Mouse (Mus musculus) CH12.LX (cell line): ENCODE data around the gene Gm10229. TPM values are rescaled to one million over a fixed set of nuclear protein-coding genes. Genes with fewer than 3 reads are reported as not detected.

Experiments used
- polyA plus RNA-seq: library from polyadenylated mRNA; unstranded; fragments of >175 nt; gene quantifications from 2 replicates; pipeline ENCODE4 v1.2.1, GENCODE M21; 2012; ENCODE audit warnings: low read depth; ENCODE audit not compliant: insufficient read length
- total RNA-seq, 2 experiments: library from RNA; depleted of rRNA; stranded (reverse); fragments of 300-350 nt in 1 of 2; fragments of >200 nt in 1 of 2; gene quantifications; 2 replicates each; pipeline ENCODE4 v1.2.3; 2012 to 2014

Gm10229 gene
- total and polyA plus RNA-seq, 3 experiments: not detected

Other genes with a start within 250 kb of the Gm10229 start
Only the 20 nearest of the 24 such genes appear.
- not detected in 2 replicates for gene Krtap14, start 189.1 kb upstream of the Gm10229 start, total RNA-seq (2012; rRNA removed)
- not detected in 2 replicates for gene Krtap14, start 189.1 kb upstream of the Gm10229 start, total RNA-seq (2014; rRNA removed)
- gene Krtap14, start 189.1 kb upstream of the Gm10229 start, polyA plus RNA-seq: not detected in 2 replicates
- gene Krtap19-1, start 145.9 kb upstream of the Gm10229 start, total RNA-seq (2012; rRNA removed): not detected in 2 replicates
- gene Krtap19-1, start 145.9 kb upstream of the Gm10229 start, total RNA-seq (2014; rRNA removed): not detected in 2 replicates
- gene Krtap19-1, start 145.9 kb upstream of the Gm10229 start, polyA plus RNA-seq: not detected in 2 replicates
- gene Krtap19-2, start 141.0 kb upstream of the Gm10229 start, total RNA-seq (2012; rRNA removed): not detected in 2 replicates
- not detected in 2 replicates for gene Krtap19-2, start 141.0 kb upstream of the Gm10229 start, total RNA-seq (2014; rRNA removed)
- gene Krtap19-2, start 141.0 kb upstream of the Gm10229 start, polyA plus RNA-seq: not detected in 2 replicates
- gene Krtap19-3, start 137.2 kb upstream of the Gm10229 start, total RNA-seq (2012; rRNA removed): not detected in 2 replicates
- not detected in 2 replicates for gene Krtap19-3, start 137.2 kb upstream of the Gm10229 start, total RNA-seq (2014; rRNA removed)
- not detected in 2 replicates for gene Krtap19-3, start 137.2 kb upstream of the Gm10229 start, polyA plus RNA-seq
- not detected in 2 replicates for gene Krtap19-4, start 130.2 kb upstream of the Gm10229 start, total RNA-seq (2012; rRNA removed)
- not detected in 2 replicates for gene Krtap19-4, start 130.2 kb upstream of the Gm10229 start, total RNA-seq (2014; rRNA removed)
- gene Krtap19-4, start 130.2 kb upstream of the Gm10229 start, polyA plus RNA-seq: not detected in 2 replicates
- gene Krtap19-5, start 118.8 kb upstream of the Gm10229 start, total RNA-seq (2012; rRNA removed): not detected in 2 replicates
- gene Krtap19-5, start 118.8 kb upstream of the Gm10229 start, total RNA-seq (2014; rRNA removed): not detected in 2 replicates
- gene Krtap19-5, start 118.8 kb upstream of the Gm10229 start, polyA plus RNA-seq: not detected in 2 replicates
- gene Krtap19-9b, start 83.0 kb upstream of the Gm10229 start, total RNA-seq (2012; rRNA removed): not detected in 2 replicates
- gene Krtap19-9b, start 83.0 kb upstream of the Gm10229 start, total RNA-seq (2014; rRNA removed): not detected in 2 replicates
- gene Krtap19-9b, start 83.0 kb upstream of the Gm10229 start, polyA plus RNA-seq: not detected in 2 replicates
- not detected in 2 replicates for gene Krtap16-3, start 52.4 kb upstream of the Gm10229 start, total RNA-seq (2012; rRNA removed)
- gene Krtap16-3, start 52.4 kb upstream of the Gm10229 start, total RNA-seq (2014; rRNA removed): not detected in 2 replicates
- not detected in 2 replicates for gene Krtap16-3, start 52.4 kb upstream of the Gm10229 start, polyA plus RNA-seq
- not detected in 2 replicates for gene Krtap22-2, start 4.5 kb upstream of the Gm10229 start, total RNA-seq (2012; rRNA removed)
- gene Krtap22-2, start 4.5 kb upstream of the Gm10229 start, total RNA-seq (2014; rRNA removed): not detected in 2 replicates
- gene Krtap22-2, start 4.5 kb upstream of the Gm10229 start, polyA plus RNA-seq: not detected in 2 replicates
- not detected in 2 replicates for gene Krtap6-1, start 16.4 kb downstream of the Gm10229 start, total RNA-seq (2012; rRNA removed)
- gene Krtap6-1, start 16.4 kb downstream of the Gm10229 start, total RNA-seq (2014; rRNA removed): not detected in 2 replicates
- not detected in 2 replicates for gene Krtap6-1, start 16.4 kb downstream of the Gm10229 start, polyA plus RNA-seq
- gene Gm10228, start 26.2 kb downstream of the Gm10229 start, total RNA-seq (2012; rRNA removed): not detected in 2 replicates
- not detected in 2 replicates for gene Gm10228, start 26.2 kb downstream of the Gm10229 start, total RNA-seq (2014; rRNA removed)
- gene Gm10228, start 26.2 kb downstream of the Gm10229 start, polyA plus RNA-seq: not detected in 2 replicates
- gene Krtap6-5, start 32.6 kb downstream of the Gm10229 start, total RNA-seq (2012; rRNA removed): not detected in 2 replicates
- gene Krtap6-5, start 32.6 kb downstream of the Gm10229 start, total RNA-seq (2014; rRNA removed): not detected in 2 replicates
- gene Krtap6-5, start 32.6 kb downstream of the Gm10229 start, polyA plus RNA-seq: not detected in 2 replicates
- not detected in 2 replicates for gene 1110025L11Rik, start 48.7 kb downstream of the Gm10229 start, total RNA-seq (2012; rRNA removed)
- not detected in 2 replicates for gene 1110025L11Rik, start 48.7 kb downstream of the Gm10229 start, total RNA-seq (2014; rRNA removed)
- gene 1110025L11Rik, start 48.7 kb downstream of the Gm10229 start, polyA plus RNA-seq: not detected in 2 replicates
- not detected in 2 replicates for gene Krtap6-3, start 68.7 kb downstream of the Gm10229 start, total RNA-seq (2012; rRNA removed)
- not detected in 2 replicates for gene Krtap6-3, start 68.7 kb downstream of the Gm10229 start, total RNA-seq (2014; rRNA removed)
- gene Krtap6-3, start 68.7 kb downstream of the Gm10229 start, polyA plus RNA-seq: not detected in 2 replicates
- not detected in 2 replicates for gene Gm6358, start 125.6 kb downstream of the Gm10229 start, total RNA-seq (2012; rRNA removed)
- not detected in 2 replicates for gene Gm6358, start 125.6 kb downstream of the Gm10229 start, total RNA-seq (2014; rRNA removed)
- not detected in 2 replicates for gene Gm6358, start 125.6 kb downstream of the Gm10229 start, polyA plus RNA-seq
- gene Gm10061, start 135.8 kb downstream of the Gm10229 start, total RNA-seq (2012; rRNA removed): not detected in 2 replicates
- not detected in 2 replicates for gene Gm10061, start 135.8 kb downstream of the Gm10229 start, total RNA-seq (2014; rRNA removed)
- gene Gm10061, start 135.8 kb downstream of the Gm10229 start, polyA plus RNA-seq: not detected in 2 replicates
- not detected in 2 replicates for gene Gm9789, start 142.7 kb downstream of the Gm10229 start, total RNA-seq (2012; rRNA removed)
- gene Gm9789, start 142.7 kb downstream of the Gm10229 start, total RNA-seq (2014; rRNA removed): not detected in 2 replicates
- not detected in 2 replicates for gene Gm9789, start 142.7 kb downstream of the Gm10229 start, polyA plus RNA-seq
- not detected in 2 replicates for gene Gm7735, start 154.2 kb downstream of the Gm10229 start, total RNA-seq (2012; rRNA removed)
- gene Gm7735, start 154.2 kb downstream of the Gm10229 start, total RNA-seq (2014; rRNA removed): not detected in 2 replicates
- not detected in 2 replicates for gene Gm7735, start 154.2 kb downstream of the Gm10229 start, polyA plus RNA-seq
- not detected in 2 replicates for gene 1110057P08Rik, start 159.5 kb downstream of the Gm10229 start, total RNA-seq (2012; rRNA removed)
- gene 1110057P08Rik, start 159.5 kb downstream of the Gm10229 start, total RNA-seq (2014; rRNA removed): not detected in 2 replicates
- gene 1110057P08Rik, start 159.5 kb downstream of the Gm10229 start, polyA plus RNA-seq: not detected in 2 replicates
- not detected in 2 replicates for gene Krtap20-2, start 190.6 kb downstream of the Gm10229 start, total RNA-seq (2012; rRNA removed)
- not detected in 2 replicates for gene Krtap20-2, start 190.6 kb downstream of the Gm10229 start, total RNA-seq (2014; rRNA removed)
- gene Krtap20-2, start 190.6 kb downstream of the Gm10229 start, polyA plus RNA-seq: not detected in 2 replicates